Mouse (Mus musculus): ENCODE results near the gene Vill. TPM values are rescaled to one million over a fixed set of nuclear protein-coding genes. Genes with fewer than 3 reads are reported as not detected.

Vill gene
- polyA plus RNA-seq, 1 experiment from 2014 or later = 13.7 TPM

DNA sequence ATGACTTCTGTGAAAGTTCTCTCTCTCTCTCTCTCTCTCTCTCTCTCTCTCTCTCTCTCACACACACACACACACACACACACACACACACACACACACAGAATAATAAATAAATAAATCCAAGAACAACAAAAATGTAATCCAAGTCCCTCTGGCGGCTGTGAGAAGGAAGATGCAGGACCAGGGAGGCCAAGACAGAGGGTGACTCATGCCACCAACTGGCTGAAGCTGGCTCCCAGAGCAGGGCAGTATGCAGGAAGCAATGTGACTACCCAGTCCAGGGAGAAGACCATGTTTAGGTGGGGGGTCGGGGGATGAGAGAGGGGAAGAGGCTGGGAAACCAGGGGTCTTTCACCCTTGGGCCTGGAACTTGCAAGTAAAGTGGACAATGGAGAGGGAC lies 1.4 kb upstream of the Vill start:
- Histone ChIP-seq H3K27ac (ENCODE audit: low read length) (no peak overlapping the region), H3K36me3 (ENCODE audit: control insufficient read depth, insufficient read depth, low read length) (no peaks in the 10 kb centered on the region), H3K27me3 (replicated peaks; ENCODE audit: control insufficient read depth, insufficient read depth, low read length) (no peaks in the 10 kb centered on the region), H3K9ac (ENCODE audit: low read depth, low read length) (no peak overlapping the region), H3K9me3 (ENCODE audit: control insufficient read depth, low read length) (no peaks in the 10 kb centered on the region), H3K4me1 (ENCODE audit: control insufficient read depth, insufficient read depth, low read length) (peaks cover 28% of the 10 kb centered on the region), H3K4me2 (ENCODE audit: low read depth, low read length) (no peak overlapping the region), H3K4me3 (ENCODE audit: low read length) (no peak overlapping the region)
- 87% methylated on average over 2 of the region's 2 CpGs for WGBS
- no peak for ATAC-seq

DNA sequence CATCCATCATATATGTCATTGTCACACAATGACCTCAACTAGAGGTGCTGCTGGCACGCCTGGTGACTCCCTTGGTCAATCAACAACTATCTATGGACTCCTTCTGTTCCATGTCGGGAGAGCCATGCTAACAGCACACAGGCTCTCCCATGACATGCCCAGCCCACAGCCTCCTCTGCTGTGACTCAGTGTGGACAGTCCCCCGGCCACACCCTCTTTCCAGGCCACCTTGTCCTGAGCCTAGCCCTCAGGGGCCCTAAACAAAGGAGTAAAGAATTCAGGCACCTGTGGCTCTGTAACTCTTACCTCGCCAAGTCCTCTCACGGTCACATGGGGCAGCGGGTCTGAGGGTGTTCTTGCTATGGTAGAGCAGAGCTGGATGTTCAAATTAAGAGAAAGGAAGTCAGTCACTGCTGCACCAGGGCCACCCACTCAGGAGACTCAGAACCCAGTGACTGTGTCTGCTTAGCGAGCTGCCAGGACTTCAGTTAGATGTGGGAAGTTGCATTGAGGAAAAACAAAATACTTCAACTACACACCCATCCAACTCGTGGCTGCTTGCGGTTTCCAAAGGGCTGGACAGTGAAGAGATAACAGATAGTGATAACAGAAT lies 1.5 kb downstream of the Vill start:
- 64% methylated on average over 9 of the region's 9 CpGs for WGBS
- Histone ChIP-seq H3K4me3 (ENCODE audit: low read length) (no peak overlapping the region), H3K27ac (ENCODE audit: low read length) (no peak overlapping the region)

DNA sequence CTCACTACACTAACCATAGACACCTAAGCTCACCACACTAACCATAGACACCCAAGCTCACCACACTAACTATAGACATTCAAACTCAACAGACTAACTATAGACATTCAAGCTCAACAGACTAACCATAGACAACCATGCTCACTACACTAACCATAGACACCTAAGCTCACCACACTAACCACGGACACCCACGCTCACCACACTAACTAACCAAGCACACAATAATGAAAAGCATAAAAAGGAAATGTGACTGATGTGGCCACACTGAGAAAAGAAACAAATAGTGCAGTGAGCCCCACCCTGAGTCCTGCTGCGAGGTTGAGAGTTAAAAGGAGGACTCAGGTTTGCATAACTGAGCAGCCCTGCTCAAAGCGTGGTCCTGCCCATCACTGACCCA lies 2.8 kb downstream of the Vill start:
- 83% methylated on average over 4 of the region's 4 CpGs for WGBS
- Histone ChIP-seq H3K9me3 (ENCODE audit: control insufficient read depth, low read length) (no peaks in the 10 kb centered on the region), H3K27me3 (replicated peaks; ENCODE audit: control insufficient read depth, insufficient read depth, low read length) (no peaks in the 10 kb centered on the region), H3K36me3 (ENCODE audit: control insufficient read depth, insufficient read depth, low read length) (no peaks in the 10 kb centered on the region), H3K4me2 (ENCODE audit: low read depth, low read length) (no peak overlapping the region), H3K4me1 (ENCODE audit: control insufficient read depth, insufficient read depth, low read length) (peaks cover 19% of the 10 kb centered on the region), H3K4me3 (ENCODE audit: low read length) (no peak overlapping the region), H3K27ac (ENCODE audit: low read length) (no peak overlapping the region), H3K9ac (ENCODE audit: low read depth, low read length) (no peak overlapping the region)
- ATAC-seq = no peak

More for the DNA sequence above, 1.5 kb downstream of the Vill start:
- no peaks in the 10 kb centered on the region for H3K36me3 ChIP-seq (ENCODE audit: control insufficient read depth, insufficient read depth, low read length)
- no peaks in the 10 kb centered on the region for H3K27me3 ChIP-seq (replicated peaks; ENCODE audit: control insufficient read depth, insufficient read depth, low read length)
- ATAC-seq = peak; percentile 23; the same call in 1 of the 2 replicates
- no peak overlapping the region for H3K9ac ChIP-seq (ENCODE audit: low read depth, low read length)
- H3K9me3 ChIP-seq (ENCODE audit: control insufficient read depth, low read length) = no peaks in the 10 kb centered on the region
- H3K4me1 ChIP-seq (ENCODE audit: control insufficient read depth, insufficient read depth, low read length) = peaks cover 19% of the 10 kb centered on the region
- no peak overlapping the region for H3K4me2 ChIP-seq (ENCODE audit: low read depth, low read length)

DNA sequence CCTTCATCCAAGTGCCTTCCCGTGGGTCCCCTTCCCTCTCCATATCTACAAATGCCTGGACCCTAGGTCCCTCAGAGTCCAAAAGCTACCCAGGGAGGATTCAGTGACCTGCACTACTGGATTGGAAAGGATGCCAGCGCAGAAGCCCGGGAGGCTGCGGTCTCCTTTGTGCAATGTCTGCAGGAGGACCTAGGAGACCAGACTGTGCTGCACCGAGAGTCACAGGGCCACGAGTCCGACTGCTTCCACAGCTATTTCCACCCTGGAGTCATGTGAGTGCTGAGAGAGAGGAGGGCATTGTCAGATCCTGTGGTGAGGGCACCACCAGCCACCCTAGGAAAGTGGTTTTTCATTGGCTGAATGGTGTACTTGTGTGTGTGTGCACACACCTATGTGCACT lies 5.7 kb downstream of the Vill start:
- 81% methylated on average over 7 of the region's 7 CpGs for WGBS
- Histone ChIP-seq H3K27ac (ENCODE audit: low read length) (no peak overlapping the region), H3K9ac (ENCODE audit: low read depth, low read length) (no peak overlapping the region), H3K36me3 (ENCODE audit: control insufficient read depth, insufficient read depth, low read length) (no peaks in the 10 kb centered on the region), H3K4me1 (ENCODE audit: control insufficient read depth, insufficient read depth, low read length) (peaks cover 7% of the 10 kb centered on the region), H3K9me3 (ENCODE audit: control insufficient read depth, low read length) (no peaks in the 10 kb centered on the region), H3K4me3 (ENCODE audit: low read length) (no peak overlapping the region), H3K4me2 (ENCODE audit: low read depth, low read length) (no peak overlapping the region), H3K27me3 (replicated peaks; ENCODE audit: control insufficient read depth, insufficient read depth, low read length) (no peaks in the 10 kb centered on the region)
- no peak for ATAC-seq

DNA sequence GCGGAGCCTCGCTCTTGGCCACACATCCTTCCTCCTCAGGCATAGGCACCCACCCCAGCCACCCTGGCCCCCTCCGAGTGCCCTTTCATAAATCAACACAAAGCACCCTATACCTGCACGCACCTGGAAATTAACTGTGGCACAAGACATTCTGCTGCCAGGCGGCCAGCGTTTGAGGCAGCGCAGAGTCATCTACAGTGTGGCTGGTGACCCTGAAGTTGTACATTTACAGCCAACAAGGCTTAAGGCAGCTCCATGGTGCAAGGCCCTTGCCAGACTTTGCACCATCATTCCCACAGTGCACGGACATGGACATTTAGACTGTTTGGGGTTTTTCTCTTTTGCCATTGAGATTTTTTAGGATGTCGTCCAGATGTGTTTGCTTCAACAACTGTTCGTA lies 8.1 kb downstream of the Vill start:
- no peak overlapping the region for H3K27ac ChIP-seq (ENCODE audit: low read length)
- 87% methylated on average over 10 of the region's 10 CpGs for WGBS
- ATAC-seq = no peak

DNA sequence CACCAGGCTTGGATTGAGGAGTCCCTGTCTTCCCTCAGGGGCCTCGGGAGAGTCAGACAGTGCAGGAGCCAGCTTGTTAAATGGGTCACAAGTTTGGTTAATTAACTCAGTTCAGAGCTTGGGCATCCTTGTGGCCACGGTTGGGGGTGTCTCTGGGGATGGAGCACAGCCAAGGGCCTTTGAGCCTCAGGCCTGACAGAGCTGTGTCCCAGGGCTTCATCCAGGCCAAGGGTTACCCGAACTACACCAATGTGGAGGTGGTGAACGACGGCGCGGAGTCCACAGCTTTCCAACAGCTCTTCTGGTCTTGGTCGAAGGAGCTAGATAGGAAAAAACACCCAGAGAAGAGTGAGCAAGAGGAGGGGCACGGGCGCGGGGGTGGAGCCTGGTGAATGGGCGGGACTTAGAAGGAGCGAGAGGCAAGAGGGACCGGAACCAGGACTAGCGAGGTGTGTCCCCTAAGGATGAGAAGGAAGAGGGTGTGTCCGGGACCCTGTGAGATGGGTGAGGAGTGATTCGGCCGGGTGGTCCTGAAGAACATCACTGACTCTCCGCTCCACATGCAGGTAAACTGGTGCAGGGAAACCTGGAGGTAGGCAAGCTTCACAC lies 10.6 kb downstream of the Vill start:
- WGBS = 40% methylated on average over 19 of the region's 19 CpGs
- Histone ChIP-seq H3K36me3 (ENCODE audit: control insufficient read depth, insufficient read depth, low read length) (no peaks in the 10 kb centered on the region), H3K27me3 (replicated peaks; ENCODE audit: control insufficient read depth, insufficient read depth, low read length) (no peaks in the 10 kb centered on the region), H3K27ac (ENCODE audit: low read length) (no peak overlapping the region), H3K9me3 (ENCODE audit: control insufficient read depth, low read length) (no peaks in the 10 kb centered on the region), H3K4me1 (ENCODE audit: control insufficient read depth, insufficient read depth, low read length) (peaks cover 4% of the 10 kb centered on the region; the same call in 1 of the 2 replicates), H3K4me3 (ENCODE audit: low read length) (no peak overlapping the region), H3K9ac (ENCODE audit: low read depth, low read length) (no peak overlapping the region), H3K4me2 (ENCODE audit: low read depth, low read length) (no peak overlapping the region)
- ATAC-seq = no peak

More for the DNA sequence above, 8.1 kb downstream of the Vill start:
- Histone ChIP-seq H3K36me3 (ENCODE audit: control insufficient read depth, insufficient read depth, low read length) (no peaks in the 10 kb centered on the region), H3K4me2 (ENCODE audit: low read depth, low read length) (no peak overlapping the region), H3K4me3 (ENCODE audit: low read length) (no peak overlapping the region), H3K9me3 (ENCODE audit: control insufficient read depth, low read length) (no peaks in the 10 kb centered on the region), H3K27me3 (replicated peaks; ENCODE audit: control insufficient read depth, insufficient read depth, low read length) (no peaks in the 10 kb centered on the region), H3K9ac (ENCODE audit: low read depth, low read length) (no peak overlapping the region), H3K4me1 (ENCODE audit: control insufficient read depth, insufficient read depth, low read length) (peaks cover 4% of the 10 kb centered on the region; the same call in 1 of the 2 replicates)

DNA sequence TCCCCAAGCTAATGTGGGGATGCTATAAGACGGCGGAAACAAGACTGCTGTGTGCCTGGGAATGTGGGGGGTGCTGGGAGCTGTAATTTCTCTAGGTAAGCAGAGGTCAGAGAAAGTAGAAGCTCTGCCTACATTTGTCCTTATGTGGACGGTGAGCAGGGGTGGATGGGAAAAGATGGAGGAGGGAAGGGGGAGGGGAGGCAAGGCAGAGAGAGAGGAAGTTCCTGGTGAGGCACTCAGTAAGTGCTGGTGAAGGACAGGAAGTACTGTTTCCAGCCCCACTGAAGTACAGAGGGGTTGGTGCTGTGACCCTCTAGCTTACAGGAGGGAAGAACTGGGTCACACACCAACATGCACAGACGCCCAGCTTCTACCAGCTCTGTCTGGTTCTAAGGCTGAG lies 11.7 kb downstream of the Vill start:
- no peak overlapping the region for H3K4me3 ChIP-seq (ENCODE audit: low read length)
- no peaks in the 10 kb centered on the region for H3K36me3 ChIP-seq (ENCODE audit: control insufficient read depth, insufficient read depth, low read length)
- peaks cover 4% of the 10 kb centered on the region; the same call in 1 of the 2 replicates for H3K4me1 ChIP-seq (ENCODE audit: control insufficient read depth, insufficient read depth, low read length)
- H3K9me3 ChIP-seq (ENCODE audit: control insufficient read depth, low read length) = no peaks in the 10 kb centered on the region
- no peak for ATAC-seq
- H3K27ac ChIP-seq (ENCODE audit: low read length) = 0 out of 2 replicates have a peak overlapping the region, but pooled peaks have one; percentile 9
- WGBS = 63% methylated on average over 4 of the region's 4 CpGs
- no peaks in the 10 kb centered on the region for H3K27me3 ChIP-seq (replicated peaks; ENCODE audit: control insufficient read depth, insufficient read depth, low read length)
- no peak overlapping the region for H3K4me2 ChIP-seq (ENCODE audit: low read depth, low read length)
- no peak overlapping the region for H3K9ac ChIP-seq (ENCODE audit: low read depth, low read length)

DNA sequence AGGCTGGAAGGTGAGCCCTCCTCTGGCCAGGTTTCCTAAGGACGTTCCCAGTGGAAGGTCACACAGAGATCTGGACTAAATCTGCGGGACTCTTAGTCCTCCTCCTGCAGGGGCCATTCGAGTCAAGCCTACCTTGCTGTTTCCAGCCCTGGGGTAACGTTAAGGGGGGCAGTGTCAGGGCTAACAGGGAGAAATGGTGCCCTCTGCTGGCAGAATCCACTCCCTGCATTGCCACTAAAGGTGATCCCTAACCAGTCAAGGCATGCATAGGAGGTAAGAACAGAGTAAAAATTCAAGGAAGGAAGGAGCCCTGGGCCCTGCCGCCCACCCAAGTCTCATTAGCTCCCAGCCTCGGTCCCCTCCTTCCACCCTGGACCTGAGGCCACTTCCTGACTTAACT lies 15.0 kb downstream of the Vill start:
- peaks cover 4% of the 10 kb centered on the region; the same call in 1 of the 2 replicates for H3K4me1 ChIP-seq (ENCODE audit: control insufficient read depth, insufficient read depth, low read length)
- no peak overlapping the region for H3K27ac ChIP-seq (ENCODE audit: low read length)
- no peak overlapping the region for H3K9ac ChIP-seq (ENCODE audit: low read depth, low read length)
- peak; percentile 54 for ATAC-seq
- no peaks in the 10 kb centered on the region for H3K27me3 ChIP-seq (replicated peaks; ENCODE audit: control insufficient read depth, insufficient read depth, low read length)
- H3K9me3 ChIP-seq (ENCODE audit: control insufficient read depth, low read length) = no peaks in the 10 kb centered on the region
- WGBS = under 1% methylated on average over 6 of the region's 6 CpGs
- no peaks in the 10 kb centered on the region for H3K36me3 ChIP-seq (ENCODE audit: control insufficient read depth, insufficient read depth, low read length)
- no peak overlapping the region for H3K4me2 ChIP-seq (ENCODE audit: low read depth, low read length)
- H3K4me3 ChIP-seq (ENCODE audit: low read length) = no peak overlapping the region

DNA sequence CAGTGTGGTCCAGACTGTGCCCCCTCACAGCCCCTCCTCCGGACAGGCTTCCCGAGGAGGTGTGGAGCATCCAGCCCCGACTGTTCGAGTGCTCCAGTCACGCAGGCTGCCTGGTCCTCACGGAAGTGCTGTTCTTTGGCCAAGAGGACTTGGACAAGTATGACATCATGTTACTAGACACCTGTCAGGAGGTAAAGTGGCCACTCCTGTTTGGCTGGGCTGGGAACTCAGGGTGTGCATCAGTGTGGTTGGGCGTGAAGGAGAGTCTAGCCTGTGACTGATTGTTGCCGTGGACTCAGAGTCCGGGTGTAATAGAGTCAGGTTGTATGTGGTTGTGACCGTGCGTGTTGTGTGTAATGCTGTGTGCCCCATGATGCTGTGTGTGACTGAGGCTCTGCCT lies 15.7 kb downstream of the Vill start:
- no peaks in the 10 kb centered on the region for H3K36me3 ChIP-seq (ENCODE audit: control insufficient read depth, insufficient read depth, low read length)
- no peak overlapping the region for H3K4me2 ChIP-seq (ENCODE audit: low read depth, low read length)
- no peaks in the 10 kb centered on the region for H3K27me3 ChIP-seq (replicated peaks; ENCODE audit: control insufficient read depth, insufficient read depth, low read length)
- H3K27ac ChIP-seq (ENCODE audit: low read length) = no peak overlapping the region
- WGBS = 85% methylated on average over 11 of the region's 11 CpGs
- peaks cover 4% of the 10 kb centered on the region; the same call in 1 of the 2 replicates for H3K4me1 ChIP-seq (ENCODE audit: control insufficient read depth, insufficient read depth, low read length)
- H3K9me3 ChIP-seq (ENCODE audit: control insufficient read depth, low read length) = no peaks in the 10 kb centered on the region
- no peak overlapping the region for H3K9ac ChIP-seq (ENCODE audit: low read depth, low read length)
- no peak overlapping the region for H3K4me3 ChIP-seq (ENCODE audit: low read length)
- peak; percentile 20; the same call in 1 of the 2 replicates for ATAC-seq

All from intestine, embryonic 16.5 days (tissue).